Comparison of ENCODE assay signal across 28 mouse cellular contexts in the genomic region with DNA sequence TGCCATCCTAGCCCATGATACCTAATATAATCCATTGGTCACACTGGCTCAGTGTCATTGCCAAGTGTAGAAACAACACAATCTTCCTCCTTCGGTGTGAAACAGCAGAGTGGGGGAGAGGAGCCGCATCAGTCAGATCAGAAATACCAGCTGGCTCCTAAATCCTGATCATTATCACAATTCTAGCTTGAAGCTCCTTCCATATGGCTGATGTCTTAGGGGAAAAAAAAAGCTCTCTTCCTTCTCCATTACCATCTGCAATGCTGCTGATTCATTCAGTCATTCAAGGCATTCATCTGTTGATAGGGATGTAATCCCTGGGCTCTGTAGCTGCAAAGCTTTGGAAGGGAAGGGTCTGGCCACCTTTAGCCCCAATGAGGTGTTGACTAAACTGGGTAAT. TPM values are rescaled to one million over a fixed set of nuclear protein-coding genes. Genes with fewer than 3 reads are reported as not detected.
DNase-seq lines count a peak whose midpoint lies in the region; ATAC-seq and TF ChIP-seq lines count a peak whose summit lies in the region.
"Had no signal": no experiment of that assay in that cellular context is flagged by ENCODE, and none has a peak within 500 bp of the region (broad histone marks: within the 10 kb centered on the region; RNA-seq: fewer than 3 reads in every experiment).

No protein-coding gene starts in this region.

- no peaks in the 10 kb centered on the region for H3K27me3 ChIP-seq in thymus, adult 2 months (ENCODE audit: control insufficient read depth, insufficient read depth, low read length)
- no peaks in the 10 kb centered on the region for H3K27me3 ChIP-seq in kidney, embryonic 16.5 days (ENCODE audit: insufficient read depth, low read length)
- H3K27me3 ChIP-seq: heart, embryonic 15.5 days; megakaryocyte, embryonic 14.5 days; midbrain, embryonic 15.5 days; stomach, embryonic 15.5 days had no signal

- no peak overlapping the region for H3K4me2 ChIP-seq in kidney, embryonic 16.5 days (replicated peaks; ENCODE audit: low read depth, low read length)
- H3K4me2 ChIP-seq: heart, embryonic 15.5 days; midbrain, embryonic 15.5 days; stomach, embryonic 15.5 days had no signal

- TF ChIP-seq CTCF in thymus, adult 2 months (IDR thresholded peaks at IDR 0.05; ENCODE audit: borderline replicate concordance, control insufficient read depth, extremely low read depth, insufficient read depth, low read length, poor library complexity), result no peak
- no peak for TF ChIP-seq CTCF in left cerebral cortex, adult 2 months (IDR thresholded peaks at IDR 0.05)

- no peak overlapping the region for H3K9ac ChIP-seq in kidney, embryonic 16.5 days (replicated peaks; ENCODE audit: low read length)
- H3K9ac ChIP-seq: heart, embryonic 15.5 days; liver, postnatal 0 days; midbrain, embryonic 15.5 days; stomach, embryonic 15.5 days had no signal

- intact Hi-C loops in left cerebral cortex, adult 2 months (cut with DNase I), result no loop called here

- peak overlapping the region; percentile 23; the same call in 1 of the 2 replicates for H3K4me3 ChIP-seq in thymus, adult 2 months (ENCODE audit: control insufficient read depth, insufficient read depth, low read length)
- no peak overlapping the region for H3K4me3 ChIP-seq in left cerebral cortex, adult 2 months
- no peak overlapping the region for H3K4me3 ChIP-seq in kidney, embryonic 16.5 days (ENCODE audit: low read length)
- H3K4me3 ChIP-seq: heart, embryonic 15.5 days; limb, embryonic 10.5 days; megakaryocyte, embryonic 14.5 days; midbrain, embryonic 15.5 days; myocyte; stomach, embryonic 15.5 days had no signal

- 37% methylated on average over 2 of the region's 2 CpGs for WGBS in thymus, adult 2 months
- WGBS in kidney, embryonic 16.5 days, result 77% methylated on average over 2 of the region's 2 CpGs

- ATAC-seq in inflammation-experienced regulatory T-cells, adult 6 months, result no peak
- no peak for ATAC-seq in kidney, embryonic 16.5 days (ENCODE audit: low FRiP score, low TSS enrichment)
- ATAC-seq: hindbrain, embryonic 16.5 days; liver, postnatal 0 days; midbrain, embryonic 15.5 days had no signal

- no peaks in the 10 kb centered on the region for H3K36me3 ChIP-seq in thymus, adult 2 months (ENCODE audit: control insufficient read depth, insufficient read depth, low read length)
- no peaks in the 10 kb centered on the region for H3K36me3 ChIP-seq in kidney, embryonic 16.5 days (ENCODE audit: insufficient read depth, low read length)
- H3K36me3 ChIP-seq: heart, embryonic 15.5 days; limb, embryonic 10.5 days; midbrain, embryonic 15.5 days; stomach, embryonic 15.5 days had no signal

- H3K27ac ChIP-seq in thymus, adult 2 months (ENCODE audit: control insufficient read depth, insufficient read depth, low read length), result peak overlapping the region; percentile 54; the same call in 1 of the 2 replicates
- H3K27ac ChIP-seq in left cerebral cortex, adult 2 months, result peak overlapping the region; percentile 54; the same call in 1 of the 2 replicates
- no peak overlapping the region for H3K27ac ChIP-seq in kidney, embryonic 16.5 days (ENCODE audit: low read length)
- H3K27ac ChIP-seq: heart, embryonic 15.5 days; kidney, postnatal 0 days; limb, embryonic 10.5 days; midbrain, embryonic 15.5 days; stomach, embryonic 15.5 days had no signal

- H3K9me3 ChIP-seq in kidney, embryonic 16.5 days (ENCODE audit: low read length), result no peaks in the 10 kb centered on the region
- H3K9me3 ChIP-seq: heart, embryonic 15.5 days; limb, embryonic 10.5 days; megakaryocyte, embryonic 14.5 days; midbrain, embryonic 15.5 days; stomach, embryonic 15.5 days had no signal

- no peak for DNase-seq in thymus, adult 2 months
- no peak for DNase-seq in thymus, postnatal 25 days
- DNase-seq in layer of hippocampus, adult 18-20 months (ENCODE audit: low spot score in 2 of 2), result peak; percentile 11 to 66
- no peak for DNase-seq in left cerebral cortex, adult 2 months (ENCODE audit: extremely low spot score in 1 of 2, low spot score in 2 of 2)
- no peak for DNase-seq in retina, embryonic 14.5 days (ENCODE audit: low spot score)
- DNase-seq: adrenal gland, adult 2 months; cerebellum, postnatal 10 days; embryo, embryonic 11 days; gastrocnemius, postnatal 10 days; heart, adult 18-20 months; kidney, adult 11 months; liver, postnatal 0 days; lung, postnatal 14 days; right cerebral cortex, postnatal 14 days had no signal

- peaks cover 6% of the 10 kb centered on the region for H3K4me1 ChIP-seq in thymus, adult 2 months (replicated peaks; ENCODE audit: control insufficient read depth, insufficient read depth, low read length)
- no peaks in the 10 kb centered on the region for H3K4me1 ChIP-seq in kidney, embryonic 16.5 days (ENCODE audit: insufficient read depth, low read length)
- H3K4me1 ChIP-seq: heart, embryonic 15.5 days; limb, embryonic 10.5 days; midbrain, embryonic 15.5 days; stomach, embryonic 15.5 days had no signal

- no peak for TF ChIP-seq POLR2A in thymus, adult 2 months (IDR thresholded peaks at IDR 0.05; ENCODE audit: control insufficient read depth, extremely low read depth, insufficient read depth, low read length, poor library complexity)

RNA-seq across cellular contexts. Expression of a gene that starts 38.7 kb away (rescaled TPM):
- polyA plus RNA-seq in thymus, adult 2 months (2012; rRNA removed), result 9.8 and 13.8 TPM in 2 replicates
- not detected for total RNA-seq in layer of hippocampus, adult 18-20 months (2021)
- total RNA-seq in left cerebral cortex, adult 2 months (2021), result not detected
- polyA plus RNA-seq in inflammation-experienced regulatory T-cells, adult 6 months (2017; shearing (Covaris generic)), result 1 to 10 TPM in 2 of 3 experiments, under 1 TPM in 1; 0.45 to 4.0 (median 2.7) TPM
- not detected in 2 replicates for polyA plus RNA-seq in kidney, embryonic 16.5 days (2015; fragmentation: Nextera tagmentation; extraction: Ambion mirVana)
- total RNA-seq: gastrocnemius, postnatal 10 days; heart, adult 18-20 months; hematopoietic stem cell, adult 5-6 weeks; layer of hippocampus, adult 8-10 months had no signal
- polyA plus RNA-seq: embryonic facial prominence, embryonic 14.5 days; heart, embryonic 15.5 days; hindbrain, embryonic 16.5 days; kidney, postnatal 0 days; limb, embryonic 10.5 days; midbrain, embryonic 15.5 days; neural tube, embryonic 14.5 days had no signal

RNA-seq across cellular contexts. Expression of a gene that starts 45.0 kb away (rescaled TPM):
- polyA plus RNA-seq in thymus, adult 2 months (2012; rRNA removed), result 277 and 293 TPM in 2 replicates
- total RNA-seq in layer of hippocampus, adult 18-20 months (2021), result 10 to 100 TPM; 75.5 to 80.5 TPM
- 100 to 1,000 TPM; 118 to 130 TPM for total RNA-seq in left cerebral cortex, adult 2 months (2021)
- 10 to 100 TPM in 2 of 3 experiments, 1 to 10 TPM in 1; 9.4 to 20.7 (median 16.5) TPM for polyA plus RNA-seq in inflammation-experienced regulatory T-cells, adult 6 months (2017; shearing (Covaris generic))
- polyA plus RNA-seq in kidney, embryonic 16.5 days (2015; fragmentation: Nextera tagmentation; extraction: Ambion mirVana), result 16.2 and 17.6 TPM in 2 replicates

Comparison
In these comparisons a context has a peak if more than half of its experiments do, and no peak if none do; other contexts are left out.
1. DNase-seq: peak in layer of hippocampus, adult 18-20 months (2 of 2); none in thymus, adult 2 months (single experiment), thymus, postnatal 25 days (single experiment), left cerebral cortex, adult 2 months (0 of 2) and retina, embryonic 14.5 days (single experiment).
2. RNA of a gene that starts 45.0 kb away (polyA plus RNA-seq): 277 to 293 TPM in thymus, adult 2 months; 9.4 to 20.7 TPM in inflammation-experienced regulatory T-cells, adult 6 months and 16.2 to 17.6 TPM in kidney, embryonic 16.5 days; every median in the first group is over 10 times any median in the second.